Mouse (Mus musculus): ENCODE data around the gene Plekhg3. TPM values are rescaled to one million over a fixed set of nuclear protein-coding genes. Genes with fewer than 3 reads are reported as not detected.

Gene Plekhg3
- polyA plus RNA-seq, 1 experiment from 2014 or later: 1.5 TPM

- peaks cover 8% of the 10 kb centered on the region for H3K4me1 ChIP-seq (ENCODE audit: control insufficient read depth, insufficient read depth, low read length)
- H3K4me3 ChIP-seq (ENCODE audit: low read depth, low read length): no peak overlapping the region
- H3K36me3 ChIP-seq (ENCODE audit: control insufficient read depth, insufficient read depth, low read length): no peaks in the 10 kb centered on the region
- no peaks in the 10 kb centered on the region for H3K9me3 ChIP-seq (ENCODE audit: control insufficient read depth, low read length)
- DNase-seq (ENCODE audit: low spot score) (no peak), ATAC-seq (ENCODE audit: insufficient read depth, low FRiP score, low TSS enrichment) (no peak)
- H3K9ac ChIP-seq (ENCODE audit: low read length): no peak overlapping the region
- no peak overlapping the region for H3K4me2 ChIP-seq (ENCODE audit: low read depth)
- 71% methylated on average over 8 of the region's 8 CpGs for WGBS
- no peak overlapping the region for H3K27ac ChIP-seq (ENCODE audit: low read depth, low read length)
- peaks cover 3% of the 10 kb centered on the region; the same call in 1 of the 2 replicates for H3K27me3 ChIP-seq (ENCODE audit: control insufficient read depth, insufficient read depth, low read length)
Measured at GRCm38 (mm10) chr12:76552321-76552720, 21.6 kb downstream of the Plekhg3 start.

DNA sequence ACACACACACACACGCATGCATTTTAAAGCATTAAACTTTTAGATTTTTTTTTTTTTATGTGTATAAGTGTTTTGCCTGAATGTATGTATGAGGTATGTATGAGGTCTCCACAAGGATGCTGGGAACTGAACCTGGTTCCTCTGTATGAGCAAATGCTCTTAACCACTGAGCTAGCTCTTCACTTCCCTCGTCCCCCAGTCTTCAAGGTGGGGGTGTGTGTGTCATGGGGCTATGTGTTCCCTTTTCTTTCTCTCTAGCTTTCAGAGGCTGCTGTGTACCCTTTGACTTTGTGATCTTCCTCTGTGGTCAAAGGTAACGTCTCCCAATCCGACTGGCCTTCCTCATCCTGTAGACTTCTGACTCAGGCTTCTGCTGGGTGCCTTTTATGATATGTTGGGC lies 22.3 kb downstream of the Plekhg3 start:
- 90% methylated on average over 4 of the region's 4 CpGs for WGBS
- ATAC-seq (ENCODE audit: insufficient read depth, low FRiP score, low TSS enrichment) (no peak), DNase-seq (ENCODE audit: low spot score) (no peak)
- Histone ChIP-seq H3K9ac (ENCODE audit: low read length) (no peak overlapping the region), H3K9me3 (ENCODE audit: control insufficient read depth, low read length) (no peaks in the 10 kb centered on the region), H3K4me3 (ENCODE audit: low read depth, low read length) (no peak overlapping the region), H3K27me3 (ENCODE audit: control insufficient read depth, insufficient read depth, low read length) (no peaks in the 10 kb centered on the region), H3K4me1 (ENCODE audit: control insufficient read depth, insufficient read depth, low read length) (peaks cover 2% of the 10 kb centered on the region), H3K4me2 (ENCODE audit: low read depth) (no peak overlapping the region), H3K36me3 (ENCODE audit: control insufficient read depth, insufficient read depth, low read length) (no peaks in the 10 kb centered on the region), H3K27ac (ENCODE audit: low read depth, low read length) (no peak overlapping the region)

- Histone ChIP-seq H3K4me2 (ENCODE audit: low read depth) (no peak overlapping the region), H3K9me3 (ENCODE audit: control insufficient read depth, low read length) (no peaks in the 10 kb centered on the region), H3K36me3 (ENCODE audit: control insufficient read depth, insufficient read depth, low read length) (no peaks in the 10 kb centered on the region), H3K27ac (ENCODE audit: low read depth, low read length) (no peak overlapping the region), H3K9ac (ENCODE audit: low read length) (no peak overlapping the region), H3K27me3 (ENCODE audit: control insufficient read depth, insufficient read depth, low read length) (no peaks in the 10 kb centered on the region), H3K4me1 (ENCODE audit: control insufficient read depth, insufficient read depth, low read length) (no peaks in the 10 kb centered on the region), H3K4me3 (ENCODE audit: low read depth, low read length) (no peak overlapping the region)
- ATAC-seq (ENCODE audit: insufficient read depth, low FRiP score, low TSS enrichment): no peak
- DNase-seq (ENCODE audit: low spot score): no peak
- 77% methylated on average over 7 of the region's 7 CpGs for WGBS
Measured at GRCm38 (mm10) chr12:76553917-76554316, 23.2 kb downstream of the Plekhg3 start.

- Histone ChIP-seq H3K36me3 (ENCODE audit: control insufficient read depth, insufficient read depth, low read length) (no peaks in the 10 kb centered on the region), H3K4me3 (ENCODE audit: low read depth, low read length) (no peak overlapping the region), H3K9ac (ENCODE audit: low read length) (no peak overlapping the region), H3K27me3 (ENCODE audit: control insufficient read depth, insufficient read depth, low read length) (no peaks in the 10 kb centered on the region), H3K27ac (ENCODE audit: low read depth, low read length) (no peak overlapping the region), H3K4me1 (ENCODE audit: control insufficient read depth, insufficient read depth, low read length) (no peaks in the 10 kb centered on the region), H3K4me2 (ENCODE audit: low read depth) (no peak overlapping the region), H3K9me3 (ENCODE audit: control insufficient read depth, low read length) (no peaks in the 10 kb centered on the region)
- 92% methylated on average over 3 of the region's 3 CpGs for WGBS
- no peak for ATAC-seq (ENCODE audit: insufficient read depth, low FRiP score, low TSS enrichment)
- no peak for DNase-seq (ENCODE audit: low spot score)
Measured at GRCm38 (mm10) chr12:76554392-76554791, 23.7 kb downstream of the Plekhg3 start.

DNA sequence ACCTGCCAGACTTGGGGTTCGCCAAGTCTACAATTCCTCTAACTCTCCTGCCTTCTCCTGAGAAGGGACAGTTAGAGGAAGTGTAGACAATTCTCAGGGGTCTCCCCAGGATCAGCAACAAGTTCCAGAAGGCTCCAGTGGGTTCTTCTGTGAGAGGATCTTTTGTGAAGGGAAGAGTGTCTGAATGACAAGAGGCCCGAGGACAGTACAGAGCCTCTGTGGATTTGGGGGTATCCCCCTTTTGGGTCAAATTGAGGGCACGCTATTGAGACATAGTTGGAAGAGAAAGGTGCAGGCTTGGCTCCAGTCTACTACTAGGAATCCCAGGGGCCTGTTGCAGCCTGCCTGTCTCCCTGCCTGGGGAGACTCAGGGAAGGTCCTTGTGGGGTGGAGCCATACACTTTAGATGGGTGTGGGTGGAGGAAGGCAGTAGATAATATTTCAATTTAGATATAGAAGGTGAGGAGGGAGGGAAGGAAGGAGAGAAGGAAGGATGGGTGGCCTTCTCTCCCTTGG lies 24.2 kb downstream of the Plekhg3 start:
- no peaks in the 10 kb centered on the region for H3K4me1 ChIP-seq (ENCODE audit: control insufficient read depth, insufficient read depth, low read length)
- H3K9me3 ChIP-seq (ENCODE audit: control insufficient read depth, low read length): no peaks in the 10 kb centered on the region
- H3K9ac ChIP-seq (ENCODE audit: low read length): no peak overlapping the region
- no peak overlapping the region for H3K27ac ChIP-seq (ENCODE audit: low read depth, low read length)
- ATAC-seq (ENCODE audit: insufficient read depth, low FRiP score, low TSS enrichment) (no peak), DNase-seq (ENCODE audit: low spot score) (no peak)
- no peak overlapping the region for H3K4me3 ChIP-seq (ENCODE audit: low read depth, low read length)
- H3K27me3 ChIP-seq (ENCODE audit: control insufficient read depth, insufficient read depth, low read length): no peaks in the 10 kb centered on the region
- H3K36me3 ChIP-seq (ENCODE audit: control insufficient read depth, insufficient read depth, low read length): no peaks in the 10 kb centered on the region; the same call in 1 of the 2 replicates
- no peak overlapping the region for H3K4me2 ChIP-seq (ENCODE audit: low read depth)
- 88% methylated on average over 3 of the region's 3 CpGs for WGBS

- Histone ChIP-seq H3K9me3 (ENCODE audit: control insufficient read depth, low read length) (no peaks in the 10 kb centered on the region), H3K4me1 (ENCODE audit: control insufficient read depth, insufficient read depth, low read length) (no peaks in the 10 kb centered on the region), H3K4me2 (ENCODE audit: low read depth) (no peak overlapping the region), H3K27me3 (ENCODE audit: control insufficient read depth, insufficient read depth, low read length) (no peaks in the 10 kb centered on the region), H3K27ac (ENCODE audit: low read depth, low read length) (no peak overlapping the region), H3K9ac (ENCODE audit: low read length) (no peak overlapping the region), H3K36me3 (ENCODE audit: control insufficient read depth, insufficient read depth, low read length) (no peaks in the 10 kb centered on the region; the same call in 1 of the 2 replicates), H3K4me3 (ENCODE audit: low read depth, low read length) (no peak overlapping the region)
- WGBS: 59% methylated on average over 7 of the region's 7 CpGs
- ATAC-seq (ENCODE audit: insufficient read depth, low FRiP score, low TSS enrichment) (no peak), DNase-seq (ENCODE audit: low spot score) (no peak)
Measured at GRCm38 (mm10) chr12:76556187-76556586, 25.5 kb downstream of the Plekhg3 start.

GRCm38 (mm10) chr12:76556745-76557389 lies 26.2 kb downstream of the Plekhg3 start:
- no peaks in the 10 kb centered on the region; the same call in 1 of the 2 replicates for H3K36me3 ChIP-seq (ENCODE audit: control insufficient read depth, insufficient read depth, low read length)
- H3K4me1 ChIP-seq (ENCODE audit: control insufficient read depth, insufficient read depth, low read length): no peaks in the 10 kb centered on the region
- H3K4me2 ChIP-seq (ENCODE audit: low read depth): no peak overlapping the region
- ATAC-seq (ENCODE audit: insufficient read depth, low FRiP score, low TSS enrichment): no peak
- DNase-seq (ENCODE audit: low spot score): no peak
- WGBS: 30% methylated on average over 6 of the region's 6 CpGs
- H3K9me3 ChIP-seq (ENCODE audit: control insufficient read depth, low read length): no peaks in the 10 kb centered on the region
- H3K4me3 ChIP-seq (ENCODE audit: low read depth, low read length): no peak overlapping the region
- H3K27ac ChIP-seq (ENCODE audit: low read depth, low read length): no peak overlapping the region
- H3K9ac ChIP-seq (ENCODE audit: low read length): no peak overlapping the region
- H3K27me3 ChIP-seq (ENCODE audit: control insufficient read depth, insufficient read depth, low read length): no peaks in the 10 kb centered on the region

- no peaks in the 10 kb centered on the region for H3K27me3 ChIP-seq (ENCODE audit: control insufficient read depth, insufficient read depth, low read length)
- H3K9me3 ChIP-seq (ENCODE audit: control insufficient read depth, low read length): no peaks in the 10 kb centered on the region
- no peak overlapping the region for H3K9ac ChIP-seq (ENCODE audit: low read length)
- 70% methylated on average over 5 of the region's 5 CpGs for WGBS
- DNase-seq (ENCODE audit: low spot score) (no peak), ATAC-seq (ENCODE audit: insufficient read depth, low FRiP score, low TSS enrichment) (no peak)
- no peaks in the 10 kb centered on the region; the same call in 1 of the 2 replicates for H3K36me3 ChIP-seq (ENCODE audit: control insufficient read depth, insufficient read depth, low read length)
- H3K4me2 ChIP-seq (ENCODE audit: low read depth): no peak overlapping the region
- no peak overlapping the region for H3K4me3 ChIP-seq (ENCODE audit: low read depth, low read length)
- H3K27ac ChIP-seq (ENCODE audit: low read depth, low read length): no peak overlapping the region
- H3K4me1 ChIP-seq (ENCODE audit: control insufficient read depth, insufficient read depth, low read length): no peaks in the 10 kb centered on the region
Measured at GRCm38 (mm10) chr12:76558206-76558605, 27.5 kb downstream of the Plekhg3 start.

DNA sequence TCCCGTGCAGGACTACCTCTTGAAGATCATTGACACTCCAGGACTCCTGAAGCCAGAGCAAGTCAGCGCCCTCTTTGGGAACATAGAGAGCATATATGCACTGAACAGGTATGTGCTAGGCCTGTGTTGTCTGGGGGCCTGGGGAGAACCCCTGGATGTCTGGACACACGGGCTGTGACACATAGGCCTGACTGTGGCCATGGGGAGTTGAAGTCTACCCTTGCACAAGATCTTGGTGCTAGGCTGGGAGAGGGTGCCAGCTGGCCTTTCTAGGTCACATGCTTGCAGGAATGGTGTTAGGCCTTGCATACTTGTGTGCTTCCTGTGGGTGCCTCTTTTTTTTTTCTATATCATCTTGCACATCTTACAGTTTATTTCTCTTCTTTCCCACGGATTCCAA lies 31.5 kb downstream of the Plekhg3 start:
- H3K36me3 ChIP-seq (ENCODE audit: control insufficient read depth, insufficient read depth, low read length): peaks cover 3% of the 10 kb centered on the region; the same call in 1 of the 2 replicates
- H3K4me2 ChIP-seq (ENCODE audit: low read depth): no peak overlapping the region
- no peak for ATAC-seq (ENCODE audit: insufficient read depth, low FRiP score, low TSS enrichment)
- no peak overlapping the region for H3K4me3 ChIP-seq (ENCODE audit: low read depth, low read length)
- H3K9me3 ChIP-seq (ENCODE audit: control insufficient read depth, low read length): no peaks in the 10 kb centered on the region
- H3K4me1 ChIP-seq (ENCODE audit: control insufficient read depth, insufficient read depth, low read length): no peaks in the 10 kb centered on the region
- H3K27me3 ChIP-seq (ENCODE audit: control insufficient read depth, insufficient read depth, low read length): no peaks in the 10 kb centered on the region
- no peak overlapping the region for H3K9ac ChIP-seq (ENCODE audit: low read length)
- H3K27ac ChIP-seq (ENCODE audit: low read depth, low read length): no peak overlapping the region
- DNase-seq (ENCODE audit: low spot score): no peak
- WGBS: 82% methylated on average over 4 of the region's 4 CpGs

Data from neural tube, embryonic 11.5 days (tissue).